25 mouse cellular contexts compared by ENCODE assay signal in genomic region chr11:109728371-109728770, GRCm38 (mm10). TPM values are rescaled to one million over a fixed set of nuclear protein-coding genes. Genes with fewer than 3 reads are reported as not detected.
DNase-seq lines count a peak whose midpoint lies in the region; ATAC-seq and TF ChIP-seq lines count a peak whose summit lies in the region.
"Had no signal": no experiment of that assay in that cellular context is flagged by ENCODE, and none has a peak within 500 bp of the region (broad histone marks: within the 10 kb centered on the region; RNA-seq: fewer than 3 reads in every experiment).

No protein-coding gene starts in this region.

- no peak overlapping the region for H3K4me3 ChIP-seq in lung, embryonic 14.5 days (ENCODE audit: low read depth, low read length)
- no peak overlapping the region for H3K4me3 ChIP-seq in lung, embryonic 16.5 days (ENCODE audit: low read length)
- no peak overlapping the region for H3K4me3 ChIP-seq in lung, adult 2 months (replicated peaks; ENCODE audit: extremely low read depth, low read depth, low read length)
- H3K4me3 ChIP-seq: embryonic facial prominence, embryonic 13.5 days; embryonic facial prominence, embryonic 15.5 days; erythroblast, embryonic 14.5 days; forebrain, embryonic 10.5 days; forebrain, embryonic 12.5 days had no signal

- no peak overlapping the region for H3K4me2 ChIP-seq in lung, embryonic 14.5 days
- no peak overlapping the region for H3K4me2 ChIP-seq in lung, embryonic 16.5 days (ENCODE audit: low read depth, low read length)
- H3K4me2 ChIP-seq: embryonic facial prominence, embryonic 13.5 days; embryonic facial prominence, embryonic 15.5 days; forebrain, embryonic 12.5 days had no signal

- H3K36me3 ChIP-seq in lung, embryonic 14.5 days (ENCODE audit: insufficient read depth) = no peaks in the 10 kb centered on the region
- no peaks in the 10 kb centered on the region for H3K36me3 ChIP-seq in lung, embryonic 16.5 days (ENCODE audit: control insufficient read depth, insufficient read depth, low read length)
- H3K36me3 ChIP-seq: embryonic facial prominence, embryonic 13.5 days; embryonic facial prominence, embryonic 15.5 days; forebrain, embryonic 10.5 days; forebrain, embryonic 12.5 days had no signal

- H3K4me1 ChIP-seq in lung, embryonic 14.5 days (ENCODE audit: insufficient read depth) = no peaks in the 10 kb centered on the region
- no peaks in the 10 kb centered on the region for H3K4me1 ChIP-seq in lung, embryonic 16.5 days (replicated peaks; ENCODE audit: control insufficient read depth, insufficient read depth, low read length)
- no peaks in the 10 kb centered on the region for H3K4me1 ChIP-seq in lung, adult 2 months (ENCODE audit: control insufficient read depth, insufficient read depth, low read length)
- H3K4me1 ChIP-seq: embryonic facial prominence, embryonic 13.5 days; embryonic facial prominence, embryonic 15.5 days; forebrain, embryonic 10.5 days; forebrain, embryonic 12.5 days had no signal

- no peak for TF ChIP-seq CTCF in lung, embryonic 14.5 days (IDR thresholded peaks at IDR 0.05; ENCODE audit: low read depth)
- TF ChIP-seq CTCF in lung, adult 2 months (IDR thresholded peaks at IDR 0.05; ENCODE audit: insufficient read depth, low read length) = no peak
- no peak for TF ChIP-seq CTCF in brain, embryonic 14.5 days (IDR thresholded peaks at IDR 0.05; ENCODE audit: borderline replicate concordance, extremely low read depth, insufficient read depth, insufficient read length)

- no peaks in the 10 kb centered on the region for H3K27me3 ChIP-seq in lung, embryonic 14.5 days (ENCODE audit: insufficient read depth, low read length)
- no peaks in the 10 kb centered on the region for H3K27me3 ChIP-seq in lung, embryonic 16.5 days (ENCODE audit: control insufficient read depth, insufficient read depth, low read depth, low read length)
- H3K27me3 ChIP-seq: embryonic facial prominence, embryonic 13.5 days; embryonic facial prominence, embryonic 15.5 days had no signal

- no peaks in the 10 kb centered on the region for H3K9me3 ChIP-seq in lung, embryonic 14.5 days (ENCODE audit: low read depth, low read length)
- H3K9me3 ChIP-seq in lung, embryonic 16.5 days (ENCODE audit: control insufficient read depth, low read length) = no peaks in the 10 kb centered on the region
- H3K9me3 ChIP-seq: embryonic facial prominence, embryonic 13.5 days; embryonic facial prominence, embryonic 15.5 days; forebrain, embryonic 12.5 days had no signal

- H3K9ac ChIP-seq in lung, embryonic 14.5 days = no peak overlapping the region
- H3K9ac ChIP-seq in lung, embryonic 16.5 days (ENCODE audit: low read length) = no peak overlapping the region
- H3K9ac ChIP-seq: embryonic facial prominence, embryonic 13.5 days; embryonic facial prominence, embryonic 15.5 days; forebrain, embryonic 12.5 days had no signal

- TF ChIP-seq POLR2A in lung, adult 2 months (IDR thresholded peaks at IDR 0.05; ENCODE audit: borderline replicate concordance, extremely low read depth, low read depth, low read length) = no peak
- TF ChIP-seq POLR2A in brain, embryonic 14.5 days (IDR thresholded peaks at IDR 0.05; ENCODE audit: borderline replicate concordance, extremely low read depth, insufficient read depth, insufficient read length, poor library complexity, severe bottlenecking) = no peak

- ATAC-seq in lung, embryonic 14.5 days (ENCODE audit: insufficient read depth) = peak; percentile 82; the same call in 1 of the 2 replicates
- peak; percentile 89 for ATAC-seq in lung, embryonic 16.5 days (ENCODE audit: low read depth)
- ATAC-seq: forebrain, embryonic 14.5 days; forebrain, embryonic 16.5 days had no signal

- DNase-seq in lung, embryonic 14.5 days = peak; percentile 69
- no peak for DNase-seq in lung, postnatal 14 days
- DNase-seq in lung, adult 2 months = no peak
- DNase-seq in brain, embryonic 14.5 days (ENCODE audit: low read depth) = peak; percentile 19
- DNase-seq in adrenal gland, adult 18-20 months (ENCODE audit: low spot score in 2 of 2) = no peak
- DNase-seq: adrenal gland, adult 8-10 months; adrenal gland, postnatal 14 days; adrenal gland, postnatal 36 days; cerebellum, adult 11 months; cerebellum, adult 18-20 months; cerebellum, adult 8-10 months; cerebellum, adult 9-11 months; cerebellum, postnatal 14 days; cerebellum, postnatal 36 days; embryo, embryonic 11 days had no signal

- no peak overlapping the region for H3K27ac ChIP-seq in lung, embryonic 14.5 days (ENCODE audit: low read depth)
- no peak overlapping the region; the same call in 1 of the 2 replicates for H3K27ac ChIP-seq in lung, embryonic 16.5 days (ENCODE audit: low read length)
- H3K27ac ChIP-seq: embryonic facial prominence, embryonic 13.5 days; embryonic facial prominence, embryonic 15.5 days; forebrain, embryonic 10.5 days; forebrain, embryonic 12.5 days had no signal

- 54% methylated on average over 3 of the region's 3 CpGs for WGBS in lung, embryonic 14.5 days
- 49% methylated on average over 3 of the region's 3 CpGs for WGBS in lung, embryonic 16.5 days
- WGBS in lung, adult 2 months = 62% methylated on average over 3 of the region's 3 CpGs

RNA-seq across cellular contexts. Expression of gene Fam20a, which starts 6.3 kb away (rescaled TPM):
- 3.0 and 3.5 TPM in 2 replicates for polyA plus RNA-seq in lung, embryonic 14.5 days (2014; fragmentation: Nextera tagmentation; extraction: Ambion mirVana)
- 3.3 and 3.4 TPM in 2 replicates for polyA plus RNA-seq in lung, embryonic 16.5 days (2015; fragmentation: Nextera tagmentation; extraction: Ambion mirVana)
- polyA plus RNA-seq in lung, adult 2 months (2012; rRNA removed) = 16.6 and 17.6 TPM in 2 replicates
- polyA plus RNA-seq in brain, embryonic 14.5 days (2012; rRNA removed) = 2.8 and 4.3 TPM in 2 replicates
- 1 to 10 TPM; 2.6 to 3.0 TPM for total RNA-seq in adrenal gland, adult 18-20 months (2021)
- total RNA-seq: common myeloid progenitor, adult 5-6 weeks; MEL had no signal
- polyA plus RNA-seq: erythroblast, embryonic 14.5 days had no signal

Comparison
In these comparisons a context has a peak if more than half of its experiments do, and no peak if none do; other contexts are left out.
1. DNase-seq: peak in lung, embryonic 14.5 days (single experiment) and brain, embryonic 14.5 days (single experiment); none in lung, postnatal 14 days (single experiment), lung, adult 2 months (single experiment) and adrenal gland, adult 18-20 months (0 of 2).